Mouse (Mus musculus) limb, embryonic 12.5 days (tissue): ENCODE results near the gene Zfp994. TPM values are rescaled to one million over a fixed set of nuclear protein-coding genes. Genes with fewer than 3 reads are reported as not detected.
"Not testable (repeated sequence)": the region's sequence is repeated elsewhere in the genome, so short reads cannot be mapped to it uniquely, and the experiment has no call there.

Source experiments
- ATAC-seq: fragments of 200-750 bp; cut with Nextera tagmentation; 2 replicates; pipeline ENCODE4 v1.8.0; 2017; ENCODE audit warnings: low read depth, moderate TSS enrichment; ENCODE audit not compliant: insufficient number of reproducible peaks, insufficient read depth, low FRiP score, low TSS enrichment
- H3K27ac ChIP-seq: fragments of 300-500 bp; sonication (generic); 2 replicates; pipeline ENCODE4 v1.5.1; 2016; ENCODE audit warnings: mild to moderate bottlenecking, moderate library complexity
- H3K27me3 ChIP-seq: fragments of 300-500 bp; sonication (generic); 2 replicates; pipeline ENCODE4 v1.6.1; 2016; ENCODE audit warnings: mild to moderate bottlenecking, moderate library complexity
- H3K36me3 ChIP-seq: fragments of 300-500 bp; sonication (generic); 2 replicates; pipeline ENCODE4 v1.6.1; 2016; ENCODE audit warnings: mild to moderate bottlenecking, moderate library complexity
- H3K4me1 ChIP-seq: fragments of 300-500 bp; sonication (generic); replicated peaks from 2 replicates; pipeline ENCODE4 v1.6.1; 2016
- H3K4me2 ChIP-seq: fragments of 300-500 bp; sonication (generic); 2 replicates; pipeline ENCODE4 v1.6.1; 2016; ENCODE audit warnings: mild to moderate bottlenecking, moderate library complexity
- H3K4me3 ChIP-seq: fragments of 300-500 bp; sonication (generic); replicated peaks from 2 replicates; pipeline ENCODE4 v1.5.1; 2016; ENCODE audit warnings: mild to moderate bottlenecking
- H3K9ac ChIP-seq: fragments of 300-500 bp; sonication (generic); replicated peaks from 2 replicates; pipeline ENCODE4 v1.6.1; 2016; ENCODE audit warnings: mild to moderate bottlenecking, moderate library complexity
- H3K9me3 ChIP-seq: fragments of 300-500 bp; sonication (generic); 2 replicates; pipeline ENCODE4 v1.6.1; 2016; ENCODE audit warnings: mild to moderate bottlenecking, moderate library complexity
- WGBS: fragments of 180-500 bp; shearing (Covaris S2); methylation state at CpG from one replicate; pipeline ENCODE4 v1.1.7; 2016; 5-methylcytosine and 5-hydroxymethylcytosine counted together
- polyA plus RNA-seq: library from polyadenylated mRNA; unstranded; fragments of >200 nt; fragmentation: Nextera tagmentation; extraction: Ambion mirVana; gene quantifications from 2 replicates; pipeline ENCODE4 v1.2.1, GENCODE M21; 2016

The Zfp994 gene
- polyA plus RNA-seq: 2.3 and 2.5 TPM in 2 replicates

GRCm38 (mm10) chr17:22225422-22226012 lies at the start of gene Zfp994:
TSS of gene Zfp994 (minus strand) at chr17:22225616.
- not testable (repeated sequence) for H3K9me3 ChIP-seq, H3K27ac ChIP-seq, H3K36me3 ChIP-seq, H3K27me3 ChIP-seq, H3K4me1 ChIP-seq
- Histone ChIP-seq H3K4me2 (peak within 1 kb of the TSS; percentile 53), H3K4me3 (peak within 1 kb of the TSS; percentile 60), H3K9ac (peak within 1 kb of the TSS; percentile 73)
- under 1% methylated on average over 23 of the region's 23 CpGs for WGBS
- ATAC-seq: peak; percentile 98

DNA sequence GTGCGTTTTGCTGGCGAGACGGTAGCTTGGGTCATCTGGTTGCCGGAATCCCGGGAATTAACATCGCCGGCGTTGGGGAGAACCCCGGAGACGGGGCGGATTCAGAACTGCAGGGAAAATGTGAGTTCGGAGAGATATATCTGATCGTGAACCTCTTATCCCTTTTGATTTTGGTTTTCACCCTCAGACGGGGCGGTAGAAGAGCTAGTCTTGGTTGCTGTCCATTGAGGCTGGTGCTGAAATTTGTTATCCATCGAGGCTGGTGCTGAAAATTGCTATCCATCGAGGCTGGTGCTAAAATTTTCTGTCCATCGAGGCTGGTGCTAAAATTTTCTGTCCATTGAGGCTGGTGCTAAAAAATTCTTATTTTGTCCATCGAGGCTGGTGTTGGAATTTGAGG lies 5.3 kb upstream of the Zfp994 start:
- 63% methylated on average over 19 of the region's 19 CpGs for WGBS
- ATAC-seq: not testable (repeated sequence)

DNA sequence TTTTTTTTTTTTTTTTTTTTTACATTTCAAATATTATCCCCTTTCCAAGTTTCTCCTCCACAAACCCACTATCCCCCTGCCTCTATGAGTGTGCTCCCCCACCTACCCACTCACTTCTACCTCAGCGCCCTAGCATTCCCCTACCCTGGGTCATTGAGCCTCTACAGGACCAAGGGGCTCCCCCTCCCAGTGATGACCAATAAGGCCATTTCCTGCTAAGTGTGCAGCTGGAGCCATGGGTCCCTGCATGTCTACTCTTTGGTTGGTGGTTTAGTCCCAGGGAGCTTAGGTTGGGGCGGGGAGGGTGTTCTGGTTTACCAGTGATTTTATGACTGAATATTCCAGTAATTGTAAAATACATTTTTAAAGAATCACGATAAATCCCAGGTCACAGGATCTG lies 401 bp downstream of the Zfp994 start:
- H3K9ac ChIP-seq: peak overlapping the region; percentile 73; the same call in 1 of the 2 replicates

More for the DNA sequence above, 5.3 kb upstream of the Zfp994 start:
- H3K9ac ChIP-seq, H3K27me3 ChIP-seq, H3K4me2 ChIP-seq, H3K9me3 ChIP-seq, H3K4me3 ChIP-seq, H3K36me3 ChIP-seq, H3K4me1 ChIP-seq, H3K27ac ChIP-seq: not testable (repeated sequence)

DNA sequence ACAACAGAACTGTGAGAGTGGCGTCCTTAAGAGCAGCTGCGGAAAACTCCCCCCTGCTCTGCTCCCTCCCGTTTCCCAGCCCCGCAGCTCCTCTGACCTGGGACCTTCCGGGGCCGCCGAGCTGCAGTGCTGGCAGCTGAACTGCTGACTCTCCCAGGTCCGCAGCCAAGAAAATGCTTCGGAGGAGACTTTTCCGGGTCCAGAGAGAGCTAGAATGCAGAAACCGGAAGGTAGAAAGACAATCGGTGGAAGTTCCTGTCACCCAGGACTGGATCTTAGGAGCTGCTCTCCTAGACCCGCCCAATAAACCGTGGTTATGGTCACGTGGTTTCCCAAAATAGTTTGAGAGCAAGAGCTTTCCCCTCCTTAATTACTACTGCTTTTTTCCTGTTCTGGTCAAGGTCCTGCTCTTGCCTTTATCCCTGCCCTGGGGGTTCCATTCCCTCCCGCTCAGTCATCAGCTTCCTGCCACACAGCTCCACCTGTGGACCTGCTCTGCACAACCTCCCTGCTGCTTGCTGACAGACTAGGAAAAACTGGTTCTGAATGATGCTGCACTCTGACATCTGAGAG lies 59.6 kb downstream of the Zfp994 start, which contains the start of gene Zfp947:
Zfp947 (minus strand) TSS at position 469 of the 573 bp plus-strand sequence.
- Histone ChIP-seq H3K4me3 (peak within 1 kb of the TSS; percentile 53), H3K27ac (peak within 1 kb of the TSS; percentile 75; the same call in 1 of the 2 replicates), H3K4me2 (peak within 1 kb of the TSS; percentile 61), H3K9ac (peak within 1 kb of the TSS; percentile 65)
- H3K9me3 ChIP-seq, H3K27me3 ChIP-seq, H3K4me1 ChIP-seq, H3K36me3 ChIP-seq: not testable (repeated sequence)
- ATAC-seq: peak; percentile 91
- under 1% methylated on average over 16 of the region's 16 CpGs for WGBS

More for the DNA sequence above, 401 bp downstream of the Zfp994 start:
- H3K27me3 ChIP-seq, H3K9me3 ChIP-seq, H3K27ac ChIP-seq, H3K36me3 ChIP-seq, H3K4me1 ChIP-seq: not testable (repeated sequence)
- ATAC-seq: peak; percentile 45; the same call in 1 of the 2 replicates
- 5% methylated on average over 3 of the region's 3 CpGs for WGBS
- peak overlapping the region; percentile 60 for H3K4me3 ChIP-seq
- peak overlapping the region; percentile 53 for H3K4me2 ChIP-seq

DNA sequence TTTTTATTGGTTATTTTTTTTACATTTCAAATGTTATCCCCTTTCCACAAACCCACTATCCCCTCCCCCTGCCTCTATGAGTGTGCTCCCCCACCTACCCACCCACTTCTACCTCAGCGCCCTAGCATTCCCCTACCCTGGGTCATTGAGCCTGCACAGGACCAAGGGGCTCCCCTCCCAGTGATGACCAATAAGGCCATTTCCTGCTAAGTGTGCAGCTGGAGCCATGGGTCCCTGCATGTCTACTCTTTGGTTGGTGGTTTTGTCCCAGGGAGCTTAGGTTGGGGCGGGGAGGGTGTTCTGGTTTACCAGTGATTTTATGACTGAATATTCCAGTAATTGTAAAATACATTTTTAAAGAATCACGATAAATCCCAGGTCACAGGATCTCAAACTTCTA lies 60.1 kb downstream of the Zfp994 start:
- peak; percentile 78 for ATAC-seq
- not testable (repeated sequence) for H3K4me1 ChIP-seq, H3K27me3 ChIP-seq, H3K27ac ChIP-seq, H3K9me3 ChIP-seq, H3K36me3 ChIP-seq
- H3K4me3 ChIP-seq: peak overlapping the region; percentile 53
- H3K4me2 ChIP-seq: peak overlapping the region; percentile 61
- peak overlapping the region; percentile 65 for H3K9ac ChIP-seq
- 4% methylated on average over 3 of the region's 3 CpGs for WGBS

- H3K9me3 ChIP-seq, H3K27ac ChIP-seq, H3K27me3 ChIP-seq, H3K9ac ChIP-seq, ATAC-seq, H3K4me3 ChIP-seq, H3K4me1 ChIP-seq, H3K4me2 ChIP-seq, H3K36me3 ChIP-seq: not testable (repeated sequence)
- WGBS: 52% methylated on average over 4 of the region's 4 CpGs
These were observed 71.5 kb downstream of the Zfp994 start for GRCm38 (mm10) chr17:22153951-22154350.

Other genes starting within 250 kb of the Zfp994 start
- 2.0 and 2.7 TPM in 2 replicates for gene Zfp947, start 59.4 kb downstream of the Zfp994 start, polyA plus RNA-seq
- 10.7 and 11.9 TPM in 2 replicates for gene CT030661.1, start 89.2 kb upstream of the Zfp994 start, polyA plus RNA-seq
- gene Zfp944, start 135.8 kb upstream of the Zfp994 start, polyA plus RNA-seq: 16.4 and 17.3 TPM in 2 replicates
- 9.1 and 10.2 TPM in 2 replicates for gene Zfp758, start 135.8 kb upstream of the Zfp994 start, polyA plus RNA-seq
- 23.0 and 23.1 TPM in 2 replicates for gene Zfp946, start 198.6 kb upstream of the Zfp994 start, polyA plus RNA-seq